18 mouse cellular contexts compared by ENCODE assay signal in genomic region chr7:83742690-83743089, GRCm38 (mm10). TPM values are rescaled to one million over a fixed set of nuclear protein-coding genes. Genes with fewer than 3 reads are reported as not detected.
DNase-seq lines count a peak whose midpoint lies in the region; ATAC-seq lines count a peak whose summit lies in the region.
"Had no signal": no experiment of that assay in that cellular context is flagged by ENCODE, and none has a peak within 500 bp of the region (broad histone marks: within the 10 kb centered on the region; RNA-seq: fewer than 3 reads in every experiment).

No protein-coding gene starts in this region.

- DNase-seq in heart, adult 11 months = peak; percentile 41
- no peak for DNase-seq in heart, postnatal 36 days
- peak; percentile 21 for DNase-seq in A20 (ENCODE audit: low read depth, low spot score)
- no peak for DNase-seq in kidney, adult 11 months
- no peak for DNase-seq in cerebellum, adult 9-10 months
- DNase-seq: adrenal gland, adult 2 months; adrenal gland, postnatal 25 days; cerebellum, adult 2 months; gastrocnemius, postnatal 14 days had no signal

- peak; percentile 92 for ATAC-seq in CD4-positive, CD25-positive, alpha-beta regulatory T cell, adult 4 months
- ATAC-seq in inflammation-experienced regulatory T-cells, adult 6 months = peak; percentile 93
- ATAC-seq: forebrain, embryonic 15.5 days; intestine, embryonic 15.5 days; Patski had no signal

- intact Hi-C loops in heart, postnatal 36 days (cut with DNase I) = no loop called here

RNA-seq across cellular contexts. Expression of gene Il16, which starts 2.8 kb away (rescaled TPM):
- total RNA-seq in heart, postnatal 36 days (2021) = 1 to 10 TPM; 8.4 to 10.0 TPM
- polyA plus RNA-seq in CD4-positive, CD25-positive, alpha-beta regulatory T cell, adult 4 months (2017; shearing (Covaris generic)) = 100 to 1,000 TPM; 307 to 504 TPM
- 100 to 1,000 TPM; 206 to 386 (median 321) TPM for polyA plus RNA-seq in inflammation-experienced regulatory T-cells, adult 6 months (2017; shearing (Covaris generic))

RNA-seq across cellular contexts. Expression of gene Cfap161, which starts 52.0 kb away (rescaled TPM):
- not detected for total RNA-seq in heart, postnatal 36 days (2021)
- polyA plus RNA-seq in CD4-positive, CD25-positive, alpha-beta regulatory T cell, adult 4 months (2017; shearing (Covaris generic)) = not detected
- polyA plus RNA-seq in inflammation-experienced regulatory T-cells, adult 6 months (2017; shearing (Covaris generic)) = not detected
- total RNA-seq: common myeloid progenitor, adult 5-6 weeks; gastrocnemius, postnatal 14 days; heart, adult 8-10 months; heart, postnatal 25 days; MEL had no signal
- polyA plus RNA-seq: adrenal gland, adult 2 months; Patski had no signal

Comparison
In these comparisons a context has a peak if more than half of its experiments do, and no peak if none do; other contexts are left out.
1. DNase-seq: peak in heart, adult 11 months (single experiment) and A20 (single experiment); none in heart, postnatal 36 days (0 of 2), kidney, adult 11 months (single experiment) and cerebellum, adult 9-10 months (single experiment).